Mouse (Mus musculus) ES-E14 (cell line): Measurements from ENCODE around the gene Homer2. TPM values are rescaled to one million over a fixed set of nuclear protein-coding genes. Genes with fewer than 3 reads are reported as not detected.

Experiments used
- DNase-seq: peaks from one replicate; pipeline ENCODE4 v3.0.0-alpha.2; 2013; ENCODE audit warnings: low read depth, low spot score
- H3K27ac ChIP-seq: 2 replicates; pipeline ENCODE4 v1.5.1; 2012; ENCODE audit warnings: low read depth, mild to moderate bottlenecking, low read length, moderate library complexity, mixed read lengths; ENCODE audit not compliant: poor library complexity, insufficient read depth, severe bottlenecking
- H3K36me3 ChIP-seq: 2 replicates; pipeline ENCODE4 v1.6.1; 2012; ENCODE audit warnings: mild to moderate bottlenecking, low read length, moderate library complexity, mixed read lengths; ENCODE audit not compliant: control insufficient read depth, poor library complexity, insufficient read depth, severe bottlenecking
- H3K4me1 ChIP-seq, 2 experiments: fragments of 150-350 bp in 1 of 2; sonication (generic) in 1 of 2; 2 replicates each; pipeline ENCODE4 v1.6.1; 2012; ENCODE audit warnings: low read length in 2 of 2, mild to moderate bottlenecking in 1 of 2, mixed read lengths in 1 of 2; ENCODE audit not compliant: control insufficient read depth in 2 of 2, insufficient read depth in 2 of 2, poor library complexity in 1 of 2
- H3K4me3 ChIP-seq, 2 experiments: fragments of 150-350 bp in 1 of 2; sonication (generic) in 1 of 2; 2 replicates each; pipeline ENCODE4 v1.5.1; 2012; ENCODE audit warnings: low read length in 2 of 2, low read depth in 1 of 2, mild to moderate bottlenecking in 1 of 2, mixed read lengths in 1 of 2; ENCODE audit not compliant: insufficient read depth in 1 of 2, poor library complexity in 1 of 2, severe bottlenecking in 1 of 2
- H3K9ac ChIP-seq: 2 replicates; pipeline ENCODE4 v1.6.1; 2012; ENCODE audit warnings: low read depth, mild to moderate bottlenecking, low read length, mixed read lengths; ENCODE audit not compliant: poor library complexity, insufficient read depth, severe bottlenecking
- H3K9me3 ChIP-seq: fragments of 150-350 bp; sonication (generic); 2 replicates; pipeline ENCODE4 v1.6.1; 2012; ENCODE audit warnings: low read depth, mild to moderate bottlenecking, low read length; ENCODE audit not compliant: control insufficient read depth, insufficient read depth
- CHD2 ChIP-seq: IDR thresholded peaks from 2 replicates; pipeline ENCODE4 v1.6.1; 2014; ENCODE audit warnings: mild to moderate bottlenecking, low read depth, low read length, inconsistent platforms
- HCFC1 ChIP-seq: IDR thresholded peaks from 2 replicates; pipeline ENCODE4 v1.6.1; 2012; ENCODE audit warnings: low read length, inconsistent platforms, borderline replicate concordance; ENCODE audit not compliant: insufficient read depth
- MAFK ChIP-seq: IDR thresholded peaks from 2 replicates; pipeline ENCODE4 v1.6.1; 2014; ENCODE audit warnings: mild to moderate bottlenecking, low read depth, low read length, inconsistent platforms; ENCODE audit not compliant: insufficient read depth
- ZC3H11A ChIP-seq: IDR thresholded peaks from 2 replicates; pipeline ENCODE4 v1.6.1; 2012; ENCODE audit warnings: low read depth, mild to moderate bottlenecking, inconsistent platforms, low read length, borderline replicate concordance
- ZNF384 ChIP-seq: IDR thresholded peaks from 2 replicates; pipeline ENCODE4 v1.6.1; 2012; ENCODE audit warnings: low read depth, low read length, inconsistent platforms
- in situ Hi-C, 2 experiments: fragments of 600-800 bp; cut with MboI; formaldehyde crosslinking; loops; one replicate each; pipeline ENCODE4 v1.15.1; 2025; ENCODE audit warnings: low sequenced_read_pairs in 2 of 2, inconsistent platforms in 1 of 2; ENCODE audit not compliant: unreplicated experiment in 2 of 2
- total RNA-seq: library from RNA; depleted of rRNA; stranded (reverse); fragments of 300-350 nt; gene quantifications from 2 replicates; pipeline ENCODE4 v1.2.3, GENCODE M21; 2012

Homer2 gene
- total RNA-seq, 1 experiment = 6.5 TPM

DNA sequence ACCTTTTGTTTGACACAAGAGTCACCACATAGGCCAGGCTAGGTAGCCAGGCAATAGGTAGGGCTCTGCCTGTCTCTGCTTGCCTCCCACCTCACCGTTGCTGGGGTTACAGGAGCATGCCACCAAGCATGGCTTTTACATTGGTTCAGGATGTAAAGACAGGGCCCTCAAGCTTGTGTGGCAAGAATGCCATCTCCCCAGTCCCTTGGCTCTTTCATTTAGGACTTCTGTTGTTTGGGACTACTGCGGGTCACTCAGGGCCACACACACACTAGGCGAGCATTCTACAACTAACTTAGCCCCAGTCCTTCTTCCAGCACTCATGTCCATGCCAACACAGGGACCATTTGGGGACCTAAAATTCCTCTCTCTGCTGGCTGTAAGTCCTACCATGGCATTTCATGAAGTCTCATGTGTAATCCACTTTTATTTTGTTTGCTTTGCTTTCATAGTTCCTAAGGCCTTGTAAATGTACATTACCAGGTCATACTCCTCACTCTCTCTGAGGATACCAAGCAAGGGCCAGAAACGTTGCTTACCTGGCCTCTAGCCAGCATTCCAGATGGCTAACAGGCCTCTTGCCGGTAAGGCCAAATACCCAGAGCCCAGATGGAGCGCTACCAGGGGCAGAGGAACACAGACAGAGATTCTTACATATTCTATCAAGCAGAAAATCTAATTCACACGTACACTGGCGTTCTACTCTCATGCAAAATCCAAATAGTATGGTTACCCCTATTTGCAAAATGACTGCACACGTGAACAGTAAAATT lies 52.2 kb downstream of the Homer2 start:
- no peak overlapping the region for H3K27ac ChIP-seq
- in situ Hi-C loops = no loop called here
- no peak overlapping the region for H3K9ac ChIP-seq
- no peak for DNase-seq
- H3K4me1 ChIP-seq = no peaks in the 10 kb centered on the region
- H3K4me3 ChIP-seq = no peak overlapping the region
- TF ChIP-seq HCFC1 (no peak), CHD2 (no peak), ZNF384 (no peak), ZC3H11A (no peak), MAFK (no peak)
- no peaks in the 10 kb centered on the region for H3K9me3 ChIP-seq
- H3K36me3 ChIP-seq = no peaks in the 10 kb centered on the region

DNA sequence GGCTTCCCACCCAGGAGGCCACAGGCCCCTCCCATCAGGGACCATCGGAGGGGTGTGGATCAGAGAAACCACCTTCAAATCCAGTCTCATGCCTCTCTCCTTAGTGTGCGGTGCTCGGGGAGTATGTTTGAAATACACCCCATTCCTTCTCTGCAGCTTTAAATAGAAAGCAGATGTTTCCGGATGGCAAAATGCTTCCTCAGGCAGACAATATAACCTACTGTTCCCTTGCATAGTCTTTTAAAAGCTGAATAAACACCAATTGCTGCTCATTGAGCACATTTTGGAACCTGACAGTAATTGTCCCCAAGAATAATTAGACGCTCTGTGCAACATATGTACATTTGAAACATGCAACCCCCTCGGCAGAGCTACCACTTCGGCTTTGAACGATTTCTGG lies 53.3 kb downstream of the Homer2 start:
- H3K4me1 ChIP-seq = no peaks in the 10 kb centered on the region

DNA sequence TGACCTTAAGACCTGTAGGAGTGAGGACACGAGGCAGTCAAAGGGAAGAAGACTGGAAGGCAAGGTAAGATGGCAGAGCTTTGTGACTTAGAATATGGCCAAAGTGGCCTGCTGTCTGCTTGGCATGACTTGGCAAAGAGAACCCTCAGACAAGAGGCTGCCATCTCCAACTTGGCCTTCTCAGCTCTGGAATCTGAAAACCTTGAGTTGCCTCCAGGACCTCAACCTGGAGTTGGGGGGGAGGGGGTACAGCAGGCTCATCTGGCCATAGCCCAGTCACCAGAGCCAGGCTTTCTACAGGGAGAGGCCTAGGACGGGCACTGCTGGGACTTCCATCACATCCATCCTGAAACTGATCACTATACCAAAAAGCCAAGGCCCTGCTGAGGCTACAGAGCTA lies 55.0 kb downstream of the Homer2 start:
- H3K9ac ChIP-seq = no peak overlapping the region
- DNase-seq = no peak
- H3K4me1 ChIP-seq = no peaks in the 10 kb centered on the region
- TF ChIP-seq HCFC1 (no peak), ZC3H11A (no peak), MAFK (no peak), ZNF384 (no peak)
- in situ Hi-C loops = no loop called here
- H3K9me3 ChIP-seq = no peaks in the 10 kb centered on the region
- no peaks in the 10 kb centered on the region for H3K36me3 ChIP-seq
- H3K27ac ChIP-seq = no peak overlapping the region
- no peak overlapping the region for H3K4me3 ChIP-seq

More for the DNA sequence above, 53.3 kb downstream of the Homer2 start:
- Histone ChIP-seq H3K9me3 (no peaks in the 10 kb centered on the region), H3K27ac (no peak overlapping the region), H3K36me3 (no peaks in the 10 kb centered on the region), H3K9ac (no peak overlapping the region), H3K4me3 (no peak overlapping the region)
- no peak for DNase-seq
- TF ChIP-seq HCFC1 (no peak), MAFK (no peak), CHD2 (no peak), ZNF384 (no peak), ZC3H11A (no peak)
- in situ Hi-C loops = no loop called here

DNA sequence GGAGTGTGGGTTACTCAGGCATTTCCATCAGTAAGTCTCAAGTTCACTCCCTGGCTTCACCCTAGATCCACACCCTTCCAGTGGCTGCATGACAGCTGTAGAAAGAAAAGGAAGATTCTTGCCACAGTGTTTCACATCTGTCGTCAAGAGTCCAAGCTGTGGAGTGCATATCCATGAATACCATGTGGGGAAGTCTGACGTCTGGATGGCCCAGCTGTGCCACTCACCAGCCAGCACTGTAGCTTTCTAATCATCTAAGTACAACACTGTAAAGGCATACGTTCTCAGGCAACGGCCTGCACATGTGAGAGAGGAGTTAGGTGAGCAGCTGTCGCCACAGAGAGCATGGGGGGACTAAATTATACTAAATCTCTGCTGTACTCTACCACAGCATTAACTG lies 56.0 kb downstream of the Homer2 start:
- Histone ChIP-seq H3K36me3 (no peaks in the 10 kb centered on the region), H3K9me3 (no peaks in the 10 kb centered on the region), H3K9ac (no peak overlapping the region), H3K4me1 (no peaks in the 10 kb centered on the region), H3K4me3 (no peak overlapping the region), H3K27ac (no peak overlapping the region)
- TF ChIP-seq MAFK (no peak), CHD2 (no peak), HCFC1 (no peak), ZC3H11A (no peak), ZNF384 (no peak)
- in situ Hi-C loops = no loop called here
- no peak for DNase-seq

DNA sequence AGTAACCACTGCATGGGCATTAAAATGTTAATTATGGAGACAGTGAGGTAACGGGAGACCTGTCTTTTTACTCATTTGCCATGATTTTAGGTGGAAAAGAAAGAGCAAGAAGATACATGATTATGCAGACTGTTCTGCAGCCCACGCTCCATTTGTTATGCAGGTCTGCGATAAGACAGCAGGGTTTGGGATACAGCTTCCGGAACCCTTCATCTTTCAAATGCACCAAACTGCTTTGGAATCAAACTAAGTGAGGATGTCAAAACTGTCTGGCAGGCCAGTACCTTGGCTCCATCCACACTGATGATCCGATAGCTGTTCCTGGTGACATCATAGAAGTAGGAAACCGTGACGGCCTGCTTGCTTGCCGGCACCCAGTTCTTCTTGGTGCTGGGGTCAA lies 58.1 kb downstream of the Homer2 start:
- Histone ChIP-seq H3K36me3 (no peaks in the 10 kb centered on the region), H3K27ac (no peak overlapping the region), H3K9me3 (no peaks in the 10 kb centered on the region), H3K9ac (no peak overlapping the region), H3K4me1 (no peaks in the 10 kb centered on the region), H3K4me3 (no peak overlapping the region)
- in situ Hi-C loops = no loop called here
- TF ChIP-seq ZNF384 = no peak
- TF ChIP-seq MAFK = no peak
- TF ChIP-seq HCFC1 = no peak
- TF ChIP-seq CHD2 = no peak
- no peak for TF ChIP-seq ZC3H11A
- no peak for DNase-seq
